Mouse (Mus musculus) spleen, adult 2 months (tissue): ENCODE results near the gene Mrpl55. TPM values are rescaled to one million over a fixed set of nuclear protein-coding genes. Genes with fewer than 3 reads are reported as not detected.
A peak's percentile ranks its signal among the peaks of the same experiment; 100 is the strongest.

Experiments
- DNase-seq, 2 experiments: peaks; one replicate each; pipeline versions ENCODE4 v3.0.0 to v3.0.0-alpha.2; 2012 to 2021; ENCODE audit warnings: low spot score in 2 of 2, low read depth in 1 of 2
- H3K27ac ChIP-seq: fragments of 200-500 bp; 2 replicates; pipeline ENCODE4 v1.5.1; 2012; ENCODE audit warnings: low read length, inconsistent platforms; ENCODE audit not compliant: insufficient read depth
- H3K27me3 ChIP-seq: fragments of 200-500 bp; 2 replicates; pipeline ENCODE4 v1.6.1; 2012; ENCODE audit warnings: mild to moderate bottlenecking, moderate library complexity, low read length, inconsistent platforms; ENCODE audit not compliant: control insufficient read depth, insufficient read depth
- H3K36me3 ChIP-seq: fragments of 200-500 bp; 2 replicates; pipeline ENCODE4 v1.6.1; 2012; ENCODE audit warnings: mild to moderate bottlenecking, low read length, inconsistent platforms; ENCODE audit not compliant: control insufficient read depth, insufficient read depth
- H3K4me1 ChIP-seq: fragments of 200-500 bp; 2 replicates; pipeline ENCODE4 v1.6.1; 2011; ENCODE audit warnings: inconsistent platforms; ENCODE audit not compliant: control insufficient read depth, insufficient read depth, insufficient read length
- H3K4me3 ChIP-seq: fragments of 200-500 bp; 2 replicates; pipeline ENCODE4 v1.5.1; 2011; ENCODE audit warnings: mild to moderate bottlenecking, inconsistent platforms; ENCODE audit not compliant: insufficient read depth, insufficient read length; ENCODE audit errors: extremely low read depth
- CTCF ChIP-seq: fragments of 200-500 bp; IDR thresholded peaks from 2 replicates; pipeline ENCODE4 v1.5.1; 2011; ENCODE audit warnings: mild to moderate bottlenecking, inconsistent platforms; ENCODE audit not compliant: insufficient read depth, insufficient read length, insufficient replicate concordance; ENCODE audit errors: extremely low read depth
- POLR2A ChIP-seq: fragments of 200-500 bp; IDR thresholded peaks from 2 replicates; pipeline ENCODE4 v1.6.1; 2011; ENCODE audit warnings: low read depth, low read length, inconsistent platforms
- WGBS: fragments of 180-500 bp; shearing (Covaris S2); methylation state at CpG from one replicate; pipeline ENCODE4 v1.1.7; 2018; 5-methylcytosine and 5-hydroxymethylcytosine counted together
- polyA plus RNA-seq: library from polyadenylated mRNA; depleted of rRNA; stranded (reverse); fragments of >200 nt; gene quantifications from 2 replicates; pipeline ENCODE4 v1.2.3, GENCODE M21; 2012

The Mrpl55 gene
- polyA plus RNA-seq, 1 experiment = 16.1 TPM

GRCm38 (mm10) chr11:59176475-59176874 is 25.8 kb upstream of the Mrpl55 start:
- H3K27me3 ChIP-seq = peaks cover 7% of the 10 kb centered on the region
- no peak overlapping the region for H3K4me3 ChIP-seq
- H3K4me1 ChIP-seq = no peaks in the 10 kb centered on the region
- no peaks in the 10 kb centered on the region for H3K36me3 ChIP-seq
- 9% methylated on average over 41 of the region's 48 CpGs for WGBS
- no peak for DNase-seq
- no peak for TF ChIP-seq CTCF
- TF ChIP-seq POLR2A = no peak
- no peak overlapping the region for H3K27ac ChIP-seq

- H3K27me3 ChIP-seq = peaks cover 7% of the 10 kb centered on the region
- H3K27ac ChIP-seq = no peak overlapping the region
- TF ChIP-seq CTCF = no peak
- no peak for TF ChIP-seq POLR2A
- H3K36me3 ChIP-seq = no peaks in the 10 kb centered on the region
- WGBS = 16% methylated on average over 34 of the region's 34 CpGs
- DNase-seq = no peak
- no peak overlapping the region for H3K4me3 ChIP-seq
- no peaks in the 10 kb centered on the region for H3K4me1 ChIP-seq
These were observed 25.4 kb upstream of the Mrpl55 start for GRCm38 (mm10) chr11:59176921-59177320.

DNA sequence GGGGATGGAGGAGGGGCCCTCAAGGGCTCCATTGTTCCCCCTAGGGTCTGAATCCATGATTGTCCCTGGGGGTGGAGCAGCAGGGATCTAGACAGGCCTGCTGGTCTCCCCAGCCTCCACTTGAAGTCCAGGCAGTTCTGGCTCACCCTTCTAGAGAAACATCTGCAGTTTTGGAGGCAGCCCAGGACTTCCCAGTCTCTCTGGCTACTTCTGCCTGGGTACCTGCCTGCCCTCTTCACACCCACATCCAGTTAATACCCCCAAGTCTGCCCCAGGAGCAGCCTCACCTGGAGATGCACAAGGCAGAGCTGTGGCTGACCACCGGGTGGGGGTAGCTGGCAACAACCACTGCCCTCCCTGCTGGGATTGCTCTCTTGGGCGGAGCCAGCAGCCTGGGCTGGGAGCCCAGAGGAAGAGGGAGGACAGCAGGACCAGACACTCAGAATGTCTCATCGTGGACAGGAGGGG is 19.4 kb upstream of the Mrpl55 start, which contains the start of gene Gjc2:
TSS of gene Gjc2 (minus strand) at position 350 of the 468 bp plus-strand sequence.
- DNase-seq = no peak
- H3K4me1 ChIP-seq = no peaks in the 10 kb centered on the region
- peak within 1 kb of the TSS; percentile 16; the same call in 1 of the 2 replicates for H3K27ac ChIP-seq
- H3K27me3 ChIP-seq = no peaks in the 10 kb centered on the region; the same call in 1 of the 2 replicates
- peaks cover 13% of the 10 kb centered on the region for H3K36me3 ChIP-seq
- 58% methylated on average over 3 of the region's 3 CpGs for WGBS
- TF ChIP-seq CTCF (no peak), POLR2A (no peak)
- H3K4me3 ChIP-seq = no peak within 1 kb of the TSS

DNA sequence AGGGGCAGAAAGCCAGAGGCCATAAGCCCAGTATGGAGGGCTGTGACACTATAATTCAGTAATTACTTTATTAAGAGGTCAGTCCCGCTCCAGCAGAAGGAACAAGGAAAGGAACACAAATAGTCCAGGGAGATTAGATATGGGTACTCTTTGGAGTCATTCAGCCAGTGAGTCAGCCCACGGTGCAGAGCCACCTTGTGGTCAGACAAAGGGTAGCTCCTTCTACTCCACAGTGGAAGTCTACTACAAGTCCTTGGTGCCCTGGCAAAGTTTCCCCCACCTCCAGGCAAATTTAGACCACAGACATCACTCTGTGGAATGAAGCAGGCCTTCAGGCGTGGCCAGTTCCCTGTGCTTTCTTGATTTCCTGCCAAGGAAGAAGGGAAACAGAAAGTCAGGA is 18.5 kb upstream of the Mrpl55 start:
- no peak for DNase-seq
- WGBS = 46% methylated on average over 3 of the region's 3 CpGs
- H3K27me3 ChIP-seq = no peaks in the 10 kb centered on the region
- H3K4me3 ChIP-seq = no peak overlapping the region
- H3K27ac ChIP-seq = peak overlapping the region; percentile 16; the same call in 1 of the 2 replicates
- TF ChIP-seq CTCF (no peak), POLR2A (no peak)
- peaks cover 13% of the 10 kb centered on the region for H3K36me3 ChIP-seq
- H3K4me1 ChIP-seq = no peaks in the 10 kb centered on the region

- Histone ChIP-seq H3K27me3 (no peaks in the 10 kb centered on the region), H3K4me3 (no peak overlapping the region), H3K36me3 (peaks cover 13% of the 10 kb centered on the region), H3K27ac (no peak overlapping the region), H3K4me1 (no peaks in the 10 kb centered on the region)
- 87% methylated on average over 5 of the region's 5 CpGs for WGBS
- no peak for DNase-seq
- TF ChIP-seq CTCF = no peak
- no peak for TF ChIP-seq POLR2A
These were observed 16.8 kb upstream of the Mrpl55 start for GRCm38 (mm10) chr11:59185490-59185889.

GRCm38 (mm10) chr11:59187706-59188105 is 14.6 kb upstream of the Mrpl55 start:
- WGBS = 85% methylated on average over 6 of the region's 6 CpGs

More at GRCm38 (mm10) chr11:59187706-59188105, 14.6 kb upstream of the Mrpl55 start:
- Histone ChIP-seq H3K27me3 (no peaks in the 10 kb centered on the region), H3K36me3 (peaks cover 13% of the 10 kb centered on the region), H3K27ac (no peak overlapping the region), H3K4me1 (no peaks in the 10 kb centered on the region), H3K4me3 (no peak overlapping the region)
- DNase-seq = no peak
- TF ChIP-seq CTCF (no peak), POLR2A (no peak)
